Mouse (Mus musculus) layer of hippocampus, adult 18-20 months (tissue): ENCODE data around the gene Fbxo40. TPM values are rescaled to one million over a fixed set of nuclear protein-coding genes. Genes with fewer than 3 reads are reported as not detected.

Source experiments
- DNase-seq, 2 experiments: peaks; one replicate each; pipeline ENCODE4 v3.0.0; 2022; ENCODE audit warnings: low spot score in 2 of 2
- total RNA-seq, 2 experiments: library from RNA; stranded (reverse); gene quantifications; 2 replicates each; pipeline ENCODE4 v1.2.3; 2021

Fbxo40 gene
- total RNA-seq, 2 experiments from 2014 or later = 0.08 TPM; not detected in 1

- no peak for DNase-seq
These were observed 66.0 kb downstream of the Fbxo40 start for GRCm38 (mm10) chr16:36924312-36924711.

- no peak for DNase-seq
These were observed 68.3 kb downstream of the Fbxo40 start for GRCm38 (mm10) chr16:36921980-36922379.

GRCm38 (mm10) chr16:36921067-36921613 lies 69.1 kb downstream of the Fbxo40 start:
- DNase-seq = no peak

GRCm38 (mm10) chr16:36920410-36920809 lies 69.9 kb downstream of the Fbxo40 start:
- DNase-seq = no peak

GRCm38 (mm10) chr16:36918505-36918904 lies 71.8 kb downstream of the Fbxo40 start:
- no peak for DNase-seq

GRCm38 (mm10) chr16:36914195-36914594 lies 76.1 kb downstream of the Fbxo40 start:
- DNase-seq = peak in 1 of 2 experiments; percentile 31

Other genes with a start within 250 kb of the Fbxo40 start
- gene Slc15a2, start 205.5 kb downstream of the Fbxo40 start, total RNA-seq = 10 to 100 TPM; 40.5 to 41.9 TPM
- gene Iqcb1, start 162.1 kb downstream of the Fbxo40 start, total RNA-seq = 10 to 100 TPM; 40.4 to 42.7 TPM
- 1 to 10 TPM; 2.0 TPM for gene Eaf2, start 115.5 kb downstream of the Fbxo40 start, total RNA-seq
- 10 to 100 TPM; 80.2 to 80.4 TPM for gene Golgb1, start 115.3 kb downstream of the Fbxo40 start, total RNA-seq
- gene Hcls1, start 55.5 kb downstream of the Fbxo40 start, total RNA-seq = 1 to 10 TPM; 3.4 to 4.9 TPM
- under 1 TPM; 0.79 to 0.86 TPM for gene Polq, start 21.3 kb upstream of the Fbxo40 start, total RNA-seq